ENCODE assay signal across 15 mouse cellular contexts in genomic region chr9:41151491-41151890, GRCm38 (mm10). TPM values are rescaled to one million over a fixed set of nuclear protein-coding genes. Genes with fewer than 3 reads are reported as not detected.
DNase-seq lines count a peak whose midpoint lies in the region; ATAC-seq and TF ChIP-seq lines count a peak whose summit lies in the region.
"Had no signal": no experiment of that assay in that cellular context is flagged by ENCODE, and none has a peak within 500 bp of the region (broad histone marks: within the 10 kb centered on the region; RNA-seq: fewer than 3 reads in every experiment).

No protein-coding gene starts in this region.

- peak overlapping the region; percentile 73 for H3K27ac ChIP-seq in kidney, embryonic 15.5 days
- H3K27ac ChIP-seq in cerebellum, adult 2 months (ENCODE audit: insufficient read depth, low read length) = no peak overlapping the region
- no peak overlapping the region for H3K27ac ChIP-seq in midbrain, embryonic 14.5 days (replicated peaks; ENCODE audit: low read depth, low read length)
- H3K27ac ChIP-seq: embryonic facial prominence, embryonic 15.5 days; limb, embryonic 12.5 days; stomach, embryonic 15.5 days had no signal

- H3K4me2 ChIP-seq in kidney, embryonic 15.5 days = no peak overlapping the region
- no peak overlapping the region for H3K4me2 ChIP-seq in midbrain, embryonic 14.5 days (ENCODE audit: low read length)
- H3K4me2 ChIP-seq: embryonic facial prominence, embryonic 15.5 days; limb, embryonic 12.5 days; stomach, embryonic 15.5 days had no signal

- no peaks in the 10 kb centered on the region for H3K36me3 ChIP-seq in kidney, embryonic 15.5 days
- H3K36me3 ChIP-seq in midbrain, embryonic 14.5 days (ENCODE audit: control insufficient read depth, insufficient read depth, low read length) = no peaks in the 10 kb centered on the region
- H3K36me3 ChIP-seq: embryonic facial prominence, embryonic 15.5 days; limb, embryonic 12.5 days; stomach, embryonic 15.5 days had no signal

- no peak for TF ChIP-seq CTCF in cerebellum, adult 2 months (IDR thresholded peaks at IDR 0.05; ENCODE audit: borderline replicate concordance, insufficient read depth, low read depth, low read length)

- H3K4me3 ChIP-seq in kidney, embryonic 15.5 days (replicated peaks) = no peak overlapping the region
- H3K4me3 ChIP-seq in cerebellum, adult 2 months (replicated peaks; ENCODE audit: insufficient read depth, low read depth, low read length) = no peak overlapping the region
- no peak overlapping the region for H3K4me3 ChIP-seq in midbrain, embryonic 14.5 days (replicated peaks; ENCODE audit: low read depth, low read length)
- H3K4me3 ChIP-seq: embryonic facial prominence, embryonic 15.5 days; limb, embryonic 12.5 days; stomach, embryonic 15.5 days had no signal

- DNase-seq in cerebellum, adult 11 months = peak; percentile 58
- DNase-seq in kidney, adult 9 months = no peak
- peak; percentile 69 to 80 for DNase-seq in cerebellum, adult 2 months
- DNase-seq in kidney, postnatal 14 days = peak; percentile 45
- no peak for DNase-seq in lung, postnatal 25 days (ENCODE audit: low spot score)
- DNase-seq in midbrain, embryonic 14.5 days = no peak
- DNase-seq: lung, adult 2 months had no signal

- ATAC-seq in cerebellum, adult (ENCODE audit: insufficient number of reproducible peaks, low FRiP score, low TSS enrichment) = no peak
- ATAC-seq in kidney, embryonic 15.5 days (replicated peaks; ENCODE audit: low FRiP score) = peak; percentile 49; the same call in 1 of the 2 replicates
- ATAC-seq in midbrain, embryonic 14.5 days (ENCODE audit: low FRiP score, low TSS enrichment) = no peak
- ATAC-seq: activated CD4-positive, CD25-positive, alpha-beta regulatory T cell, adult 4 months; hindbrain, embryonic 16.5 days had no signal

- TF ChIP-seq POLR2A in cerebellum, adult 2 months (IDR thresholded peaks at IDR 0.05; ENCODE audit: borderline replicate concordance, insufficient read depth, low read length) = no peak

- 50% methylated on average over 4 of the region's 4 CpGs for WGBS in kidney, embryonic 15.5 days
- 9% methylated on average over 4 of the region's 4 CpGs for WGBS in cerebellum, adult 2 months
- 71% methylated on average over 4 of the region's 4 CpGs for WGBS in midbrain, embryonic 14.5 days

- H3K9ac ChIP-seq in kidney, embryonic 15.5 days = no peak overlapping the region
- H3K9ac ChIP-seq in midbrain, embryonic 14.5 days (replicated peaks; ENCODE audit: low read length) = no peak overlapping the region
- H3K9ac ChIP-seq: embryonic facial prominence, embryonic 15.5 days; limb, embryonic 12.5 days; stomach, embryonic 15.5 days had no signal

- H3K9me3 ChIP-seq in kidney, embryonic 15.5 days (replicated peaks) = no peaks in the 10 kb centered on the region
- H3K9me3 ChIP-seq in midbrain, embryonic 14.5 days (ENCODE audit: control insufficient read depth, low read length) = no peaks in the 10 kb centered on the region
- H3K9me3 ChIP-seq: embryonic facial prominence, embryonic 15.5 days; limb, embryonic 12.5 days; stomach, embryonic 15.5 days had no signal

- peaks cover 66% of the 10 kb centered on the region for H3K4me1 ChIP-seq in kidney, embryonic 15.5 days
- H3K4me1 ChIP-seq in cerebellum, adult 2 months (ENCODE audit: control insufficient read depth, insufficient read depth, low read length) = peaks cover 46% of the 10 kb centered on the region
- peaks cover 27% of the 10 kb centered on the region; the same call in 1 of the 2 replicates for H3K4me1 ChIP-seq in midbrain, embryonic 14.5 days (ENCODE audit: control insufficient read depth, insufficient read depth, low read length)

- H3K27me3 ChIP-seq in kidney, embryonic 15.5 days = peaks cover 14% of the 10 kb centered on the region
- no peaks in the 10 kb centered on the region for H3K27me3 ChIP-seq in cerebellum, adult 2 months (ENCODE audit: control insufficient read depth, insufficient read depth, low read length)
- H3K27me3 ChIP-seq in midbrain, embryonic 14.5 days (ENCODE audit: control insufficient read depth, insufficient read depth, low read length) = peaks cover 12% of the 10 kb centered on the region; the same call in 1 of the 2 replicates
- H3K27me3 ChIP-seq: CH12.LX had no signal

RNA-seq across cellular contexts. Expression of gene Ubash3b, which starts 10.0 kb away (rescaled TPM):
- 8.1 and 8.7 TPM in 2 replicates for polyA plus RNA-seq in kidney, embryonic 15.5 days (2015; fragmentation: Nextera tagmentation; extraction: Ambion mirVana)
- 39.3 and 48.8 TPM in 2 replicates for polyA plus RNA-seq in cerebellum, adult 2 months (2012; rRNA removed)
- polyA plus RNA-seq in midbrain, embryonic 14.5 days (2014; fragmentation: Nextera tagmentation; extraction: Ambion mirVana) = 18.9 and 21.3 TPM in 2 replicates

Comparison
In these comparisons a context has a peak if more than half of its experiments do, and no peak if none do; other contexts are left out.
1. DNase-seq: peak in cerebellum, adult 11 months (single experiment), cerebellum, adult 2 months (2 of 2) and kidney, postnatal 14 days (single experiment); none in kidney, adult 9 months (single experiment), lung, postnatal 25 days (single experiment) and midbrain, embryonic 14.5 days (single experiment).